Mouse (Mus musculus): ENCODE data around the gene Spcs2. TPM values are rescaled to one million over a fixed set of nuclear protein-coding genes. Genes with fewer than 3 reads are reported as not detected.

Gene Spcs2
- polyA plus RNA-seq, 1 experiment from 2014 or later: 301 TPM

GRCm38 (mm10) chr7:99854311-99854710 lies 9.0 kb downstream of the Spcs2 start:
- Histone ChIP-seq H3K4me3 (ENCODE audit: low read depth, low read length) (no peak overlapping the region), H3K36me3 (ENCODE audit: control insufficient read depth, insufficient read depth, low read length) (peaks cover 5% of the 10 kb centered on the region; the same call in 1 of the 2 replicates), H3K27me3 (replicated peaks; ENCODE audit: control insufficient read depth, insufficient read depth, low read length) (no peaks in the 10 kb centered on the region), H3K4me2 (no peak overlapping the region), H3K9ac (ENCODE audit: low read depth, low read length) (no peak overlapping the region), H3K4me1 (replicated peaks; ENCODE audit: control insufficient read depth, insufficient read depth, low read length) (peaks cover 13% of the 10 kb centered on the region), H3K27ac (ENCODE audit: low read depth, low read length) (no peak overlapping the region), H3K9me3 (ENCODE audit: control insufficient read depth, low read length) (no peaks in the 10 kb centered on the region)
- ATAC-seq (replicated peaks; ENCODE audit: low FRiP score) (no peak), DNase-seq (ENCODE audit: low spot score) (no peak)
- 90% methylated on average over 4 of the region's 4 CpGs for WGBS

- Histone ChIP-seq H3K36me3 (ENCODE audit: control insufficient read depth, insufficient read depth, low read length) (peaks cover 11% of the 10 kb centered on the region), H3K27ac (ENCODE audit: low read depth, low read length) (no peak overlapping the region), H3K27me3 (replicated peaks; ENCODE audit: control insufficient read depth, insufficient read depth, low read length) (no peaks in the 10 kb centered on the region), H3K4me1 (replicated peaks; ENCODE audit: control insufficient read depth, insufficient read depth, low read length) (peaks cover 13% of the 10 kb centered on the region), H3K4me2 (no peak overlapping the region), H3K9me3 (ENCODE audit: control insufficient read depth, low read length) (no peaks in the 10 kb centered on the region), H3K9ac (ENCODE audit: low read depth, low read length) (no peak overlapping the region), H3K4me3 (ENCODE audit: low read depth, low read length) (no peak overlapping the region)
- DNase-seq (ENCODE audit: low spot score) (no peak), ATAC-seq (replicated peaks; ENCODE audit: low FRiP score) (no peak)
- WGBS: 86% methylated on average over 7 of the region's 7 CpGs
These were observed 9.9 kb downstream of the Spcs2 start for GRCm38 (mm10) chr7:99853350-99853749.

GRCm38 (mm10) chr7:99851618-99852017 lies 11.6 kb downstream of the Spcs2 start:
- peaks cover 5% of the 10 kb centered on the region for H3K4me1 ChIP-seq (replicated peaks; ENCODE audit: control insufficient read depth, insufficient read depth, low read length)
- 71% methylated on average over 6 of the region's 6 CpGs for WGBS
- H3K27ac ChIP-seq (ENCODE audit: low read depth, low read length): no peak overlapping the region
- no peak for DNase-seq (ENCODE audit: low spot score)
- H3K27me3 ChIP-seq (replicated peaks; ENCODE audit: control insufficient read depth, insufficient read depth, low read length): no peaks in the 10 kb centered on the region
- H3K4me3 ChIP-seq (ENCODE audit: low read depth, low read length): no peak overlapping the region
- no peak overlapping the region for H3K4me2 ChIP-seq
- H3K9me3 ChIP-seq (ENCODE audit: control insufficient read depth, low read length): no peaks in the 10 kb centered on the region
- no peak for ATAC-seq (replicated peaks; ENCODE audit: low FRiP score)
- no peak overlapping the region for H3K9ac ChIP-seq (ENCODE audit: low read depth, low read length)
- peaks cover 14% of the 10 kb centered on the region for H3K36me3 ChIP-seq (ENCODE audit: control insufficient read depth, insufficient read depth, low read length)

GRCm38 (mm10) chr7:99851121-99851520 lies 12.1 kb downstream of the Spcs2 start:
- Histone ChIP-seq H3K4me1 (replicated peaks; ENCODE audit: control insufficient read depth, insufficient read depth, low read length) (no peaks in the 10 kb centered on the region; the same call in 1 of the 2 replicates), H3K9me3 (ENCODE audit: control insufficient read depth, low read length) (no peaks in the 10 kb centered on the region), H3K27ac (ENCODE audit: low read depth, low read length) (no peak overlapping the region), H3K36me3 (ENCODE audit: control insufficient read depth, insufficient read depth, low read length) (peaks cover 14% of the 10 kb centered on the region), H3K27me3 (replicated peaks; ENCODE audit: control insufficient read depth, insufficient read depth, low read length) (no peaks in the 10 kb centered on the region), H3K4me2 (no peak overlapping the region), H3K9ac (ENCODE audit: low read depth, low read length) (no peak overlapping the region), H3K4me3 (ENCODE audit: low read depth, low read length) (no peak overlapping the region)
- WGBS: 88% methylated on average over 1 of the region's 1 CpGs
- DNase-seq (ENCODE audit: low spot score): no peak
- ATAC-seq (replicated peaks; ENCODE audit: low FRiP score): no peak

GRCm38 (mm10) chr7:99850534-99850933 lies 12.7 kb downstream of the Spcs2 start:
- Histone ChIP-seq H3K27ac (ENCODE audit: low read depth, low read length) (no peak overlapping the region), H3K36me3 (ENCODE audit: control insufficient read depth, insufficient read depth, low read length) (peaks cover 14% of the 10 kb centered on the region), H3K27me3 (replicated peaks; ENCODE audit: control insufficient read depth, insufficient read depth, low read length) (no peaks in the 10 kb centered on the region), H3K4me1 (replicated peaks; ENCODE audit: control insufficient read depth, insufficient read depth, low read length) (no peaks in the 10 kb centered on the region), H3K4me2 (no peak overlapping the region), H3K9me3 (ENCODE audit: control insufficient read depth, low read length) (no peaks in the 10 kb centered on the region), H3K9ac (ENCODE audit: low read depth, low read length) (no peak overlapping the region), H3K4me3 (ENCODE audit: low read depth, low read length) (no peak overlapping the region)
- ATAC-seq (replicated peaks; ENCODE audit: low FRiP score): no peak
- DNase-seq (ENCODE audit: low spot score): no peak
- WGBS: 92% methylated on average over 5 of the region's 5 CpGs

- whole genome bisulfite sequencing: 95% methylated on average over 8 of the region's 8 CpGs
- H3K4me1 ChIP-seq (replicated peaks; ENCODE audit: control insufficient read depth, insufficient read depth, low read length): no peaks in the 10 kb centered on the region
- H3K4me2 ChIP-seq: no peak overlapping the region
- no peak overlapping the region for H3K4me3 ChIP-seq (ENCODE audit: low read depth, low read length)
- H3K36me3 ChIP-seq (ENCODE audit: control insufficient read depth, insufficient read depth, low read length): peaks cover 25% of the 10 kb centered on the region
- H3K9me3 ChIP-seq (ENCODE audit: control insufficient read depth, low read length): no peaks in the 10 kb centered on the region
- no peak overlapping the region for H3K27ac ChIP-seq (ENCODE audit: low read depth, low read length)
- DNase-seq (ENCODE audit: low spot score) (no peak), ATAC-seq (replicated peaks; ENCODE audit: low FRiP score) (no peak)
- no peak overlapping the region for H3K9ac ChIP-seq (ENCODE audit: low read depth, low read length)
- H3K27me3 ChIP-seq (replicated peaks; ENCODE audit: control insufficient read depth, insufficient read depth, low read length): no peaks in the 10 kb centered on the region
These were observed 17.6 kb downstream of the Spcs2 start for GRCm38 (mm10) chr7:99845533-99846236.

GRCm38 (mm10) chr7:99838241-99838640 lies 25.0 kb downstream of the Spcs2 start:
- Histone ChIP-seq H3K9me3 (ENCODE audit: control insufficient read depth, low read length) (no peaks in the 10 kb centered on the region), H3K4me1 (replicated peaks; ENCODE audit: control insufficient read depth, insufficient read depth, low read length) (peaks cover 6% of the 10 kb centered on the region), H3K36me3 (ENCODE audit: control insufficient read depth, insufficient read depth, low read length) (peaks cover 34% of the 10 kb centered on the region), H3K27me3 (replicated peaks; ENCODE audit: control insufficient read depth, insufficient read depth, low read length) (no peaks in the 10 kb centered on the region), H3K27ac (ENCODE audit: low read depth, low read length) (no peak overlapping the region), H3K9ac (ENCODE audit: low read depth, low read length) (no peak overlapping the region), H3K4me2 (no peak overlapping the region), H3K4me3 (ENCODE audit: low read depth, low read length) (no peak overlapping the region)
- DNase-seq (ENCODE audit: low spot score) (no peak), ATAC-seq (replicated peaks; ENCODE audit: low FRiP score) (no peak)
- 89% methylated on average over 3 of the region's 3 CpGs for WGBS

- H3K4me2 ChIP-seq: no peak overlapping the region
- 79% methylated on average over 6 of the region's 6 CpGs for WGBS
- no peak for DNase-seq (ENCODE audit: low spot score)
- H3K27me3 ChIP-seq (replicated peaks; ENCODE audit: control insufficient read depth, insufficient read depth, low read length): no peaks in the 10 kb centered on the region
- no peak overlapping the region for H3K9ac ChIP-seq (ENCODE audit: low read depth, low read length)
- ATAC-seq (replicated peaks; ENCODE audit: low FRiP score): no peak
- no peaks in the 10 kb centered on the region for H3K9me3 ChIP-seq (ENCODE audit: control insufficient read depth, low read length)
- no peak overlapping the region for H3K27ac ChIP-seq (ENCODE audit: low read depth, low read length)
- H3K4me1 ChIP-seq (replicated peaks; ENCODE audit: control insufficient read depth, insufficient read depth, low read length): peaks cover 6% of the 10 kb centered on the region
- H3K36me3 ChIP-seq (ENCODE audit: control insufficient read depth, insufficient read depth, low read length): peaks cover 27% of the 10 kb centered on the region
- no peak overlapping the region for H3K4me3 ChIP-seq (ENCODE audit: low read depth, low read length)
These were observed 25.7 kb downstream of the Spcs2 start for GRCm38 (mm10) chr7:99837358-99838071.

- WGBS: 71% methylated on average over 4 of the region's 4 CpGs
- Histone ChIP-seq H3K9me3 (ENCODE audit: control insufficient read depth, low read length) (no peaks in the 10 kb centered on the region), H3K4me2 (no peak overlapping the region), H3K27ac (ENCODE audit: low read depth, low read length) (no peak overlapping the region), H3K4me3 (ENCODE audit: low read depth, low read length) (no peak overlapping the region), H3K4me1 (replicated peaks; ENCODE audit: control insufficient read depth, insufficient read depth, low read length) (peaks cover 6% of the 10 kb centered on the region), H3K36me3 (ENCODE audit: control insufficient read depth, insufficient read depth, low read length) (peaks cover 24% of the 10 kb centered on the region), H3K27me3 (replicated peaks; ENCODE audit: control insufficient read depth, insufficient read depth, low read length) (no peaks in the 10 kb centered on the region), H3K9ac (ENCODE audit: low read depth, low read length) (no peak overlapping the region)
- ATAC-seq (replicated peaks; ENCODE audit: low FRiP score) (no peak), DNase-seq (ENCODE audit: low spot score) (no peak)
These were observed 26.5 kb downstream of the Spcs2 start for GRCm38 (mm10) chr7:99836781-99837180.

Measured in liver, embryonic 11.5 days (tissue).